32 mouse cellular contexts compared by ENCODE assay signal in the genomic region with DNA sequence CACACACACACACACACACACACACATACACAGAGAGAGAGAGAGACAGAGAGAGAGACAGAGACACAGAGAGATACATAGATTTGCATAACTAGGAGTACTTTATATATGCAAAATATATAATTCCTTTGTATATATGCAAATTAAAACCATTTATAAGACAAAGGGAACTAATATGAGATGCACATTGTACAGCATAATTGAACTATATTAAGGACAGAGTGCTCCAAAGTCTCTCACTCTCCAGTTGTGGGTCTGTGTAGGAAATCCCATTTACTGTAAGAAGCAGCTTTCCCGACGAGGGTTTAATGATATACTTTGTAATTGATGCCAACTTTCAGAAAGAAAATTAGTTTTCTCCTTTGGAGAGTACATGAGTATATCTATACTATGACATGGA.
"Had no signal": no experiment of that assay in that cellular context is flagged by ENCODE, and none has a peak within 500 bp of the region (broad histone marks: within the 10 kb centered on the region; RNA-seq: fewer than 3 reads in every experiment).

No protein-coding gene starts in this region.

- DNase-seq: left cerebral cortex, postnatal 4 days; liver; liver, embryonic 13.5 days; liver, postnatal 0 days; lung, adult 18-20 months; lung, adult 2 months; lung, embryonic 14.5 days; lung, postnatal 10 days; lung, postnatal 14 days; lung, postnatal 36 days; midbrain, embryonic 14.5 days had no signal

- H3K27ac ChIP-seq: limb, embryonic 10.5 days; limb, embryonic 12.5 days; limb, embryonic 13.5 days; limb, embryonic 15.5 days; liver, embryonic 12.5 days; liver, embryonic 13.5 days; liver, embryonic 14.5 days; liver, embryonic 15.5 days; lung, embryonic 15.5 days; macrophage; midbrain, embryonic 10.5 days; midbrain, embryonic 12.5 days; midbrain, embryonic 13.5 days; midbrain, embryonic 15.5 days; neural tube, embryonic 12.5 days; neural tube, embryonic 13.5 days had no signal

- ATAC-seq: liver, embryonic 12.5 days; liver, postnatal 0 days; lung, postnatal 0 days; midbrain, embryonic 13.5 days; midbrain, embryonic 15.5 days; midbrain, embryonic 16.5 days had no signal

- H3K4me2 ChIP-seq: limb, embryonic 12.5 days; limb, embryonic 13.5 days; limb, embryonic 15.5 days; liver, embryonic 11.5 days; liver, embryonic 12.5 days; liver, embryonic 13.5 days; liver, embryonic 15.5 days; lung, embryonic 14.5 days; lung, embryonic 15.5 days; midbrain, embryonic 11.5 days; midbrain, embryonic 12.5 days; midbrain, embryonic 13.5 days; midbrain, embryonic 15.5 days; neural tube, embryonic 12.5 days; neural tube, embryonic 13.5 days had no signal

- H3K27me3 ChIP-seq: limb, embryonic 12.5 days; limb, embryonic 13.5 days; limb, embryonic 15.5 days; liver, embryonic 12.5 days; liver, embryonic 13.5 days; liver, embryonic 15.5 days; lung, embryonic 15.5 days; megakaryocyte, embryonic 14.5 days; midbrain, embryonic 12.5 days; midbrain, embryonic 13.5 days; midbrain, embryonic 15.5 days; neural tube, embryonic 12.5 days; neural tube, embryonic 13.5 days had no signal

- H3K4me3 ChIP-seq: limb, embryonic 10.5 days; limb, embryonic 12.5 days; limb, embryonic 13.5 days; limb, embryonic 15.5 days; liver, embryonic 12.5 days; liver, embryonic 13.5 days; liver, embryonic 15.5 days; lung, embryonic 15.5 days; megakaryocyte, embryonic 14.5 days; midbrain, embryonic 10.5 days; midbrain, embryonic 12.5 days; midbrain, embryonic 13.5 days; midbrain, embryonic 15.5 days; myocyte; neural tube, embryonic 12.5 days; neural tube, embryonic 13.5 days had no signal

- H3K4me1 ChIP-seq: limb, embryonic 10.5 days; limb, embryonic 12.5 days; limb, embryonic 13.5 days; limb, embryonic 15.5 days; liver, embryonic 12.5 days; liver, embryonic 13.5 days; liver, embryonic 15.5 days; lung, embryonic 15.5 days; megakaryocyte, embryonic 14.5 days; midbrain, embryonic 10.5 days; midbrain, embryonic 12.5 days; midbrain, embryonic 13.5 days; midbrain, embryonic 15.5 days; neural tube, embryonic 12.5 days; neural tube, embryonic 13.5 days had no signal

- H3K9ac ChIP-seq: limb, embryonic 12.5 days; limb, embryonic 13.5 days; limb, embryonic 15.5 days; liver, embryonic 12.5 days; liver, embryonic 13.5 days; liver, embryonic 14.5 days; liver, embryonic 15.5 days; liver, postnatal 0 days; lung, embryonic 14.5 days; lung, embryonic 15.5 days; midbrain, embryonic 12.5 days; midbrain, embryonic 13.5 days; midbrain, embryonic 15.5 days; neural tube, embryonic 12.5 days; neural tube, embryonic 13.5 days had no signal

- H3K9me3 ChIP-seq: limb, embryonic 10.5 days; limb, embryonic 12.5 days; limb, embryonic 13.5 days; limb, embryonic 15.5 days; liver, embryonic 12.5 days; liver, embryonic 13.5 days; liver, embryonic 15.5 days; lung, embryonic 15.5 days; megakaryocyte, embryonic 14.5 days; midbrain, embryonic 10.5 days; midbrain, embryonic 12.5 days; midbrain, embryonic 13.5 days; midbrain, embryonic 15.5 days; neural tube, embryonic 12.5 days had no signal

- H3K36me3 ChIP-seq: limb, embryonic 10.5 days; limb, embryonic 12.5 days; limb, embryonic 13.5 days; limb, embryonic 15.5 days; liver, embryonic 12.5 days; liver, embryonic 13.5 days; liver, embryonic 15.5 days; lung, embryonic 15.5 days; midbrain, embryonic 10.5 days; midbrain, embryonic 12.5 days; midbrain, embryonic 13.5 days; midbrain, embryonic 15.5 days; neural tube, embryonic 12.5 days; neural tube, embryonic 13.5 days had no signal
